Mouse (Mus musculus): Measurements from ENCODE around the gene Tgm3. TPM values are rescaled to one million over a fixed set of nuclear protein-coding genes. Genes with fewer than 3 reads are reported as not detected.

The Tgm3 gene
- polyA plus RNA-seq, 1 experiment = not detected

- no peaks in the 10 kb centered on the region for H3K36me3 ChIP-seq (ENCODE audit: control insufficient read depth, insufficient read depth)
- H3K79me2 ChIP-seq (ENCODE audit: control insufficient read depth, insufficient read depth) = no peaks in the 10 kb centered on the region
- no peak overlapping the region for H3K4me3 ChIP-seq
- TF ChIP-seq SRF (IDR thresholded peaks at IDR 0.05; ENCODE audit: control insufficient read depth, insufficient read length, low read depth) (no peak), POLR2A (IDR thresholded peaks at IDR 0.05; ENCODE audit: insufficient read length, low read depth) (no peak), E2F4 (IDR thresholded peaks at IDR 0.05; ENCODE audit: insufficient read depth) (no peak), TCF3 (IDR thresholded peaks at IDR 0.05; ENCODE audit: insufficient read length, low read depth) (no peak), CEBPB (IDR thresholded peaks at IDR 0.05; ENCODE audit: insufficient read depth, poor library complexity, severe bottlenecking) (no peak), TCF12 (IDR thresholded peaks at IDR 0.05; ENCODE audit: insufficient read depth, poor library complexity, severe bottlenecking) (no peak), USF1 (IDR thresholded peaks at IDR 0.05; ENCODE audit: low read depth) (no peak), POLR2AphosphoS2 (IDR thresholded peaks at IDR 0.05; ENCODE audit: insufficient read length, low read depth) (no peak)
- H3ac ChIP-seq (ENCODE audit: control insufficient read depth, insufficient read length) = no peak overlapping the region
- no peak overlapping the region for H3K4me2 ChIP-seq (ENCODE audit: low read depth)
- H3K27me3 ChIP-seq (ENCODE audit: control insufficient read depth, insufficient read depth, insufficient read length) = peaks cover 5% of the 10 kb centered on the region
These were observed 31.7 kb downstream of the Tgm3 start for GRCm38 (mm10) chr2:130043835-130044234.

- TF ChIP-seq TCF3 (IDR thresholded peaks at IDR 0.05; ENCODE audit: insufficient read length, low read depth) = no peak
- TF ChIP-seq E2F4 (IDR thresholded peaks at IDR 0.05; ENCODE audit: insufficient read depth) = no peak
- no peak for TF ChIP-seq MYOD1 (IDR thresholded peaks at IDR 0.05; ENCODE audit: control insufficient read depth in 1 of 3, insufficient read length in 2 of 3, low read depth in 2 of 3)
- no peak for TF ChIP-seq REST (IDR thresholded peaks at IDR 0.05; ENCODE audit: insufficient read depth, insufficient read length)
- TF ChIP-seq CEBPB (IDR thresholded peaks at IDR 0.05; ENCODE audit: insufficient read depth, poor library complexity, severe bottlenecking) = no peak
- no peak for TF ChIP-seq SRF (IDR thresholded peaks at IDR 0.05; ENCODE audit: control insufficient read depth, insufficient read length, low read depth)
These were observed 35.8 kb downstream of the Tgm3 start for GRCm38 (mm10) chr2:130047923-130048440.

GRCm38 (mm10) chr2:130048792-130049191 is 36.6 kb downstream of the Tgm3 start:
- no peak overlapping the region for H3K4me2 ChIP-seq (ENCODE audit: low read depth)
- H3K4me3 ChIP-seq = no peak overlapping the region
- H3K36me3 ChIP-seq (ENCODE audit: control insufficient read depth, insufficient read depth) = no peaks in the 10 kb centered on the region
- no peak for TF ChIP-seq MAX (IDR thresholded peaks at IDR 0.05; ENCODE audit: low read depth)
- no peak for TF ChIP-seq USF1 (IDR thresholded peaks at IDR 0.05; ENCODE audit: low read depth)
- TF ChIP-seq POLR2AphosphoS2 (IDR thresholded peaks at IDR 0.05; ENCODE audit: insufficient read length, low read depth) = no peak
- TF ChIP-seq POLR2A (IDR thresholded peaks at IDR 0.05; ENCODE audit: insufficient read length, low read depth) = no peak
- TF ChIP-seq CEBPB (IDR thresholded peaks at IDR 0.05; ENCODE audit: insufficient read depth, poor library complexity, severe bottlenecking) = no peak
- TF ChIP-seq MYOD1 (IDR thresholded peaks at IDR 0.05; ENCODE audit: control insufficient read depth in 1 of 3, insufficient read length in 2 of 3, low read depth in 2 of 3) = no peak
- no peak for TF ChIP-seq TCF12 (IDR thresholded peaks at IDR 0.05; ENCODE audit: insufficient read depth, poor library complexity, severe bottlenecking)
- TF ChIP-seq SRF (IDR thresholded peaks at IDR 0.05; ENCODE audit: control insufficient read depth, insufficient read length, low read depth) = no peak
- no peak for TF ChIP-seq E2F4 (IDR thresholded peaks at IDR 0.05; ENCODE audit: insufficient read depth)
- no peak for TF ChIP-seq REST (IDR thresholded peaks at IDR 0.05; ENCODE audit: insufficient read depth, insufficient read length)
- no peak for TF ChIP-seq TCF3 (IDR thresholded peaks at IDR 0.05; ENCODE audit: insufficient read length, low read depth)
- no peaks in the 10 kb centered on the region for H3K27me3 ChIP-seq (ENCODE audit: control insufficient read depth, insufficient read depth, insufficient read length)
- H3K79me2 ChIP-seq (ENCODE audit: control insufficient read depth, insufficient read depth) = no peaks in the 10 kb centered on the region
- H3ac ChIP-seq (ENCODE audit: control insufficient read depth, insufficient read length) = no peak overlapping the region

More at GRCm38 (mm10) chr2:130047923-130048440, 35.8 kb downstream of the Tgm3 start:
- no peak overlapping the region for H3K4me2 ChIP-seq (ENCODE audit: low read depth)
- no peak overlapping the region for H3ac ChIP-seq (ENCODE audit: control insufficient read depth, insufficient read length)
- H3K79me2 ChIP-seq (ENCODE audit: control insufficient read depth, insufficient read depth) = no peaks in the 10 kb centered on the region
- no peaks in the 10 kb centered on the region for H3K27me3 ChIP-seq (ENCODE audit: control insufficient read depth, insufficient read depth, insufficient read length)
- no peaks in the 10 kb centered on the region for H3K36me3 ChIP-seq (ENCODE audit: control insufficient read depth, insufficient read depth)
- no peak overlapping the region for H3K4me3 ChIP-seq

- TF ChIP-seq CEBPB (IDR thresholded peaks at IDR 0.05; ENCODE audit: insufficient read depth, poor library complexity, severe bottlenecking) (no peak), MAX (IDR thresholded peaks at IDR 0.05; ENCODE audit: low read depth) (no peak), TCF12 (IDR thresholded peaks at IDR 0.05; ENCODE audit: insufficient read depth, poor library complexity, severe bottlenecking) (no peak), REST (IDR thresholded peaks at IDR 0.05; ENCODE audit: insufficient read depth, insufficient read length) (no peak)
These were observed 46.0 kb downstream of the Tgm3 start for GRCm38 (mm10) chr2:130058149-130058548.

GRCm38 (mm10) chr2:130068228-130068627 is 56.1 kb downstream of the Tgm3 start:
- TF ChIP-seq MAX (IDR thresholded peaks at IDR 0.05; ENCODE audit: low read depth) = no peak
- TF ChIP-seq TCF12 (IDR thresholded peaks at IDR 0.05; ENCODE audit: insufficient read depth, poor library complexity, severe bottlenecking) = no peak
- no peak for TF ChIP-seq POLR2AphosphoS2 (IDR thresholded peaks at IDR 0.05; ENCODE audit: insufficient read length, low read depth)
- no peak for TF ChIP-seq CEBPB (IDR thresholded peaks at IDR 0.05; ENCODE audit: insufficient read depth, poor library complexity, severe bottlenecking)
- no peak for TF ChIP-seq SRF (IDR thresholded peaks at IDR 0.05; ENCODE audit: control insufficient read depth, insufficient read length, low read depth)
- no peak for TF ChIP-seq POLR2A (IDR thresholded peaks at IDR 0.05; ENCODE audit: insufficient read length, low read depth)
- TF ChIP-seq MYOG (IDR thresholded peaks at IDR 0.05; ENCODE audit: control insufficient read depth in 1 of 3, insufficient read depth in 1 of 3, insufficient read length in 2 of 3, low read depth in 2 of 3) = no peak
- no peak for TF ChIP-seq REST (IDR thresholded peaks at IDR 0.05; ENCODE audit: insufficient read depth, insufficient read length)
- no peak for TF ChIP-seq MYOD1 (IDR thresholded peaks at IDR 0.05; ENCODE audit: control insufficient read depth in 1 of 3, insufficient read length in 2 of 3, low read depth in 2 of 3)
- no peak for TF ChIP-seq TCF3 (IDR thresholded peaks at IDR 0.05; ENCODE audit: insufficient read length, low read depth)
- TF ChIP-seq USF1 (IDR thresholded peaks at IDR 0.05; ENCODE audit: low read depth) = no peak
- TF ChIP-seq E2F4 (IDR thresholded peaks at IDR 0.05; ENCODE audit: insufficient read depth) = no peak
- no peaks in the 10 kb centered on the region for H3K36me3 ChIP-seq (ENCODE audit: control insufficient read depth, insufficient read depth)
- no peak overlapping the region for H3K4me2 ChIP-seq (ENCODE audit: low read depth)
- H3K4me3 ChIP-seq = no peak overlapping the region
- no peaks in the 10 kb centered on the region for H3K27me3 ChIP-seq (ENCODE audit: control insufficient read depth, insufficient read depth, insufficient read length)
- no peak overlapping the region for H3ac ChIP-seq (ENCODE audit: control insufficient read depth, insufficient read length)
- no peaks in the 10 kb centered on the region for H3K79me2 ChIP-seq (ENCODE audit: control insufficient read depth, insufficient read depth)

More at GRCm38 (mm10) chr2:130058149-130058548, 46.0 kb downstream of the Tgm3 start:
- Histone ChIP-seq H3K79me2 (ENCODE audit: control insufficient read depth, insufficient read depth) (no peaks in the 10 kb centered on the region), H3K4me3 (no peak overlapping the region), H3K4me2 (ENCODE audit: low read depth) (no peak overlapping the region), H3K36me3 (ENCODE audit: control insufficient read depth, insufficient read depth) (no peaks in the 10 kb centered on the region), H3ac (ENCODE audit: control insufficient read depth, insufficient read length) (no peak overlapping the region), H3K27me3 (ENCODE audit: control insufficient read depth, insufficient read depth, insufficient read length) (no peaks in the 10 kb centered on the region)
